Mouse (Mus musculus): ENCODE measurements around the gene Znhit3. TPM values are rescaled to one million over a fixed set of nuclear protein-coding genes. Genes with fewer than 3 reads are reported as not detected.

The Znhit3 gene
- polyA plus RNA-seq, 1 experiment, result 20.2 TPM

DNA sequence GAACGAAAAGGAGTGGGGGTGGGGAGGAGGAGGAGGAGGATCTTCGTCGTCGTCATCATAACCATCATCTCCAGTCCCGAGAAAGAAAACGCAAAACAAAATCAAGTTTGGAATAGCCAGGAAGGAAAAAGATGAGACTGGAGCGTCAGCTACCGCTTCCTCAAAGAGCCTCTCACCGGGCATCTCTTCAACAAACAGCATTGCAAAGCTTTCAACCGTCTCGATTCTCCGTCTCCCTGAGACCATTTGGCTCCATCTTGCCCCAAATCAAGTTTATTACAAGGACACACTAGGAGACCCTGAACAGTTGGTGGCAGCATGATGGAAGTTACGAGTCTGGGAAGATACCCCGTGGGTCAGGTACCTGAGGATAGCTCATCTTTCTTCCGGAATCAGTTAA is 41.0 kb upstream of the Znhit3 start:
- no peaks in the 10 kb centered on the region for H3K4me1 ChIP-seq (ENCODE audit: control insufficient read depth, insufficient read depth, low read length)
- H3K27ac ChIP-seq (ENCODE audit: insufficient read depth, low read length), result no peak overlapping the region
- H3K4me3 ChIP-seq (ENCODE audit: insufficient read depth, low read length), result no peak overlapping the region
- TF ChIP-seq CTCF (IDR thresholded peaks at IDR 0.05; ENCODE audit: borderline replicate concordance, insufficient read depth, low read length) (no peak), POLR2A (IDR thresholded peaks at IDR 0.05; ENCODE audit: low read depth, low read length) (no peak)

DNA sequence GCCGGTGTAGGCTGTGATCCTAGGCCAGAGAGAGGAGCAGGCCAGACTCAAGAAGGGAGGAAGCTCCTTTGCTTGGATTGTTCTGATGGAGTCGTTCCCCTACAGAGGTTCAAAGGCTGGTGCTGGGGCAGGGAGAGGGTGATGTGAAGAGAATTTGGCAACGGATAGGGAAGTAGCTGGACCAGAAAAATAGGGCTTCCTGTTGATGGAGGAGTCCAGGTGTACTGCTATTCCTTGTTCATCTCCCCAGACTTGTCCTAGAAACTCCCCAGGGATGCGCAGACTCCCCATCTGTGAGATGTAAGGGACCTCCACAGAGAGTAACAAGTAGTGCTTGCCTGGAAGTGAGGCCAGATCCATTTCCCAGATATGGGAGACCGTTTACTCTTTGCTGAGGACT is 40.2 kb upstream of the Znhit3 start:
- no peak overlapping the region for H3K4me3 ChIP-seq (ENCODE audit: insufficient read depth, low read length)
- TF ChIP-seq POLR2A (IDR thresholded peaks at IDR 0.05; ENCODE audit: low read depth, low read length), result no peak
- no peak for TF ChIP-seq CTCF (IDR thresholded peaks at IDR 0.05; ENCODE audit: borderline replicate concordance, insufficient read depth, low read length)
- H3K4me1 ChIP-seq (ENCODE audit: control insufficient read depth, insufficient read depth, low read length), result no peaks in the 10 kb centered on the region
- H3K27ac ChIP-seq (ENCODE audit: insufficient read depth, low read length), result no peak overlapping the region

DNA sequence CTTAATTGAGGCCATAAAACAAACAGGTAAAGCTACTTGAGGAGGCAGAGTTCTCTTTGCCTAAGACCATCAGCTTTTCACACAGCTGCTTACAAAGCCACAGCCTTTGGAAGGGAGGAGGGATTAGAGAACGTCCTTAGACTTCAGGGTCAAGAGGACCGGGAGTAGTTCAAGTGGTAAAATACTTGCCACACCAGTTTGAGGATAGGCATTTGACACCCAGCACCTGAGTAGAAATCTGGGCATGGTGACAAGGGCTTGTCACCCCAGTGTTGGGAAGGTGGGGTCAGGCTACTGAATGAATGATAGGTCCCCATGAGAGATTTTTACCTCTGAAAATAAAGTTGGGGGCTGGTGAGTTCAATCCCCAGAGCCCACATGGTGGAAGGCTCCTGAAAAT is 36.4 kb upstream of the Znhit3 start:
- TF ChIP-seq POLR2A (IDR thresholded peaks at IDR 0.05; ENCODE audit: low read depth, low read length), result no peak
- TF ChIP-seq CTCF (IDR thresholded peaks at IDR 0.05; ENCODE audit: borderline replicate concordance, insufficient read depth, low read length), result no peak
- no peaks in the 10 kb centered on the region for H3K4me1 ChIP-seq (ENCODE audit: control insufficient read depth, insufficient read depth, low read length)
- no peak overlapping the region for H3K4me3 ChIP-seq (ENCODE audit: insufficient read depth, low read length)
- H3K27ac ChIP-seq (ENCODE audit: insufficient read depth, low read length), result no peak overlapping the region

DNA sequence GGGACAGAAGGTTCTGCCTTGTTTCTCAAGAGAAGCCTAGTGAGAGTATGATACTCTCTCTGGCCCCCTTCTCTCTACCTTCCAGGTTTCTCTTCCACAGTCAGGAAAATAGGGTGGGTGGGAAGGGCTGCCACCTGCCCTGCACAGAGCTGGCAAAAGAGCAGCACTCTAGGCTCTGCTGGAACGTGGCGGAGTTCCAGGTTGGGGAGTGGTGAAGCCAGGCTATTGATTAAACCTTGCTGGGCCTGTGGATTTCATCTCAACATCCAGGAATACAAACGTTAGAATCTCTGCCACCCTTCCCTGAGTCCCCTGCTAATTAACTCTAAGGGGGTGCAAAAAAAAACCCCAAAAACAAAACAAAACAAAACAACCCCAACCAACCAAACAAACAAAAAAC is 32.4 kb upstream of the Znhit3 start:
- Histone ChIP-seq H3K4me3 (ENCODE audit: insufficient read depth, low read length) (no peak overlapping the region), H3K4me1 (ENCODE audit: control insufficient read depth, insufficient read depth, low read length) (no peaks in the 10 kb centered on the region), H3K27ac (ENCODE audit: insufficient read depth, low read length) (no peak overlapping the region)
- TF ChIP-seq POLR2A (IDR thresholded peaks at IDR 0.05; ENCODE audit: low read depth, low read length) (no peak), CTCF (IDR thresholded peaks at IDR 0.05; ENCODE audit: borderline replicate concordance, insufficient read depth, low read length) (no peak)

DNA sequence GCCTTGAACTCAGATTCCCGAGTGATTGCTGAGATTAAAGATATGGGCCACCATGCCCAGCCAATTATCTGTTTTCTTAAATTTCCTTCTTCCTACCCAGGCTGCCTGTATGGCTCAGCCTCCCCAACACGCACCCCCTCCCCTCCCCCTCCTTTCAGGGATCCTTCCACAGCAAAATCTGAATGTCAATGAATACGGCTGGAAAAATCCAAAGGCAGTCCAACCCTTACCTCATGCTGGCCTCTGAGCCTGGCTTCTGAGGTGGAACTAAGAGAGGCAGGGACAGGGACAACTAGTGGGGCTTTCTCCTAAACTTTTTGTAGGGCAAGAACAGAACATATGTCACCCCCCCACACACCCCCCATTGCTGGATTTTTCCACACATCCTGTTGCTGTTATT is 31.9 kb upstream of the Znhit3 start:
- no peak overlapping the region for H3K4me3 ChIP-seq (ENCODE audit: insufficient read depth, low read length)
- H3K27ac ChIP-seq (ENCODE audit: insufficient read depth, low read length), result no peak overlapping the region

DNA sequence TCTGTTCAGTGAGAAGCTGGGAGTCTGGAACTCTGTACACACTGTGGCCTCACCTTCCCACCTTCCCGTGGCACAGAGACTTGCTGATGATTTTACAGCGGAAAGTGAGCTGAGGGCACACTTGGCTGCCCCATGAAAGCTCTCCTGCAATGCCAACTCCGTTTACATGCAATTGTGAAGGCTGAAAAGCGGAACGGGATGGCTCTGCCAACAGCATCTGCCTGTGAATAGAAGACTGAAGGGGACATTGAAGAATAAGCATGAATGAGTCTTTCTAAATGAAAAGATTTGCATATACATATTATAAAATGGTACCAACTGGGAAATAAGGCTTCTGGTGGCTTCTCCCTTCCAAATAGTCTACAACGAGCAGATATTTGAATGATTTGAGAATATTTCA is 31.0 kb upstream of the Znhit3 start:
- no peak overlapping the region for H3K27ac ChIP-seq (ENCODE audit: insufficient read depth, low read length)
- no peak overlapping the region for H3K4me3 ChIP-seq (ENCODE audit: insufficient read depth, low read length)
- TF ChIP-seq CTCF (IDR thresholded peaks at IDR 0.05; ENCODE audit: borderline replicate concordance, insufficient read depth, low read length) (no peak), POLR2A (IDR thresholded peaks at IDR 0.05; ENCODE audit: low read depth, low read length) (no peak)
- no peaks in the 10 kb centered on the region for H3K4me1 ChIP-seq (ENCODE audit: control insufficient read depth, insufficient read depth, low read length)

More for the DNA sequence above, 31.9 kb upstream of the Znhit3 start:
- no peak for TF ChIP-seq POLR2A (IDR thresholded peaks at IDR 0.05; ENCODE audit: low read depth, low read length)
- no peak for TF ChIP-seq CTCF (IDR thresholded peaks at IDR 0.05; ENCODE audit: borderline replicate concordance, insufficient read depth, low read length)
- H3K4me1 ChIP-seq (ENCODE audit: control insufficient read depth, insufficient read depth, low read length), result no peaks in the 10 kb centered on the region

DNA sequence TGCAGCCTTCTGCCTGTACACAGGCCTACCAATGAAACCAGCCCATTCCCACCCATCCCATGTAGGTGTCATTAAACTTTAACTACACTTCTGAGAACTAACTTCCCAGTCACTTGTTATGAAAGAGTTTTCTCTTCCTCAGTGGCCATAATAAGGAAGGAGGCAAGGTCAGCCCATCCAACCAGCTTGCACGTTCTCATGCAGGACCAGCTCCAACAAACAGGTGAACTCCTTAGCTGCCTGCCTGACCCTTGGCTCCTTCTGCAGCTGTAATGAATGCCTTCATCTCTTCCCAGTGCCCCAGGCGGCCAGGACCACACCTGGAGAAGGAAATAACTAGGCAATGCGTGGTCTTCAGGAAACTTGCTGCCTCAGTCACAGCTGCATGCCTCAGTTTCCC is 29.7 kb upstream of the Znhit3 start:
- Histone ChIP-seq H3K27ac (ENCODE audit: insufficient read depth, low read length) (no peak overlapping the region), H3K4me1 (ENCODE audit: control insufficient read depth, insufficient read depth, low read length) (no peaks in the 10 kb centered on the region), H3K4me3 (ENCODE audit: insufficient read depth, low read length) (no peak overlapping the region)
- TF ChIP-seq POLR2A (IDR thresholded peaks at IDR 0.05; ENCODE audit: low read depth, low read length), result no peak
- no peak for TF ChIP-seq CTCF (IDR thresholded peaks at IDR 0.05; ENCODE audit: borderline replicate concordance, insufficient read depth, low read length)

DNA sequence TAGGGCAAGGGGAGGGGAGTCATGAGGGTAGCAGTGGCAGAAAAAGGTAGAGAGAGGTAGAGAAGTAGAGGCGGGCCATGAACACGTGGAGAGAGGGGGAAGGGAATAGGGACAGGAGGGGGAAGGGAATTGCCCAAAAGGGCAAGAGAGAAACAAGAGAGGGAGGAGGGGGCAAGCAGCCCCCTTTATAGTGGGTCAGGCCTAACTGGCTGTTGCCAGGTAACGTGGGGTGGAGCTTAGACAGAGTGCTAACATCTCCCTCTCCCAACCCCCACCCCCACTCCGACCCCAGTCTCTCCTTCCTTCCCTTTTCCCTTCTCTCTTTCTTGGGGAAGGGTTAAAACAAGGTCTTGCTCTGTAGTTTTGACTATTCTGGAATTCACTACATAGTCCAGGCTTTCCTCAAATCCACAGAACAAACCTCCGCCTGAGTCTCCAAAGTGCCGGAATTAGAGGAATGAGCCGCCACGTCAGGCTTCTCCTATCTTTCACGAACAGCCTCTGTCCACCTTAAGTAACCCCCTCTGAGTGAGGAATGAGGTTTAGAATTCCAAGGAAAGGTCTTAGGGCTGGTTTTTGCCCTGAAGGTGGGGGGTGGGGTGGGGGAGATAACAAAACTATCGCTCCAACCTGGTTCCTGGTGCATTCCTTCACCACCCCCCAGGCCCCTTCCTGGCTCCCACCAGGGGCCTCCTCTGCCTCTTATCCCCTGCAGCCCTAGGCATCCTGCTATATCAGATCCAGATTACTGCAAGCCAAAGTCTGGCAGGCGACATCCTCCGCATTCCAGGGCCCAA is 28.7 kb upstream of the Znhit3 start:
- Histone ChIP-seq H3K4me1 (ENCODE audit: control insufficient read depth, insufficient read depth, low read length) (no peaks in the 10 kb centered on the region), H3K4me3 (ENCODE audit: insufficient read depth, low read length) (no peak overlapping the region), H3K27ac (ENCODE audit: insufficient read depth, low read length) (no peak overlapping the region)
- TF ChIP-seq POLR2A (IDR thresholded peaks at IDR 0.05; ENCODE audit: low read depth, low read length) (no peak), CTCF (IDR thresholded peaks at IDR 0.05; ENCODE audit: borderline replicate concordance, insufficient read depth, low read length) (no peak)

DNA sequence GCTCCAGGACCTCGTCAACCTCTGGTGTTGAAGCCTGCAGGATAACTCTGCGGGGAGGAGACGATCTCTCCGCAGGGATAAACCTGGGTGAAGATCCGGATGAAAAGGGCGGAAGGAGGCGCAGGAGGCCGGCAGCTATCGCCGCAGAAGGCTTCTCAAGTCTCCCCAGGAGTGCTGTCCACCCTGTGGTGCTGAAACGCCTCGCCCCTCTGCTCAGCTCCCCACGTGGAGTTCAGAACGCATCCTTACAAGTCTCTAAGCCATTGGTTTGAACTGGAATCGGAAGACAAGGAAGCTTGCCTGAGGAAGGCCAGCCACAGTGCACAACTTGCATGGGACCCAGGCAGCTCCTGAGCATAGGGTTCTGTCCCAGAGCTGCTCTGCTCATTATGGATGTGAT is 27.8 kb upstream of the Znhit3 start:
- H3K27ac ChIP-seq (ENCODE audit: insufficient read depth, low read length), result no peak overlapping the region
- TF ChIP-seq CTCF (IDR thresholded peaks at IDR 0.05; ENCODE audit: borderline replicate concordance, insufficient read depth, low read length), result no peak
- TF ChIP-seq POLR2A (IDR thresholded peaks at IDR 0.05; ENCODE audit: low read depth, low read length), result no peak
- H3K4me3 ChIP-seq (ENCODE audit: insufficient read depth, low read length), result no peak overlapping the region
- no peaks in the 10 kb centered on the region for H3K4me1 ChIP-seq (ENCODE audit: control insufficient read depth, insufficient read depth, low read length)

DNA sequence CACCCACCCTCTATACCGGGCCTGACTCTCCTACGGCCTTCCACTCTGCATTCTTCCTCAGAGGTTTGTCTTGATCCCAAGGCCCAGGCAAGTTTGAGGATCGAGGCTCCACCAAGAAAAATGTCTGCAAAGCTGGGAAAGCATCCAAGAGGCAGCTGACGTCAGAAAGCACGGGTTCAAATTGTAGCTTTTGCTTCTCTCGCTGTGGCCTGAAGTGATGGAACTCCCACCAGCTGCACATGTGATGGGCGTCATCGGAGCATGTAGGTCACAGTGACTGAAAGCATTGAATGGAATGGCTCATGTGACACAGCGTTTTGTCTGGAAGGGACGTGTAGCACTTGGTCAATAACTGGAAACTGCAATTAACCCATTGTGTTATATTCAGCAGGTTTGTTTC is 24.0 kb upstream of the Znhit3 start:
- TF ChIP-seq CTCF (IDR thresholded peaks at IDR 0.05; ENCODE audit: borderline replicate concordance, insufficient read depth, low read length) (no peak), POLR2A (IDR thresholded peaks at IDR 0.05; ENCODE audit: low read depth, low read length) (no peak)
- Histone ChIP-seq H3K4me1 (ENCODE audit: control insufficient read depth, insufficient read depth, low read length) (no peaks in the 10 kb centered on the region), H3K4me3 (ENCODE audit: insufficient read depth, low read length) (no peak overlapping the region), H3K27ac (ENCODE audit: insufficient read depth, low read length) (no peak overlapping the region)

All from embryonic fibroblast, embryonic 13.5 days (primary cell).